Mouse (Mus musculus): ENCODE results near the gene Slc35d3. TPM values are rescaled to one million over a fixed set of nuclear protein-coding genes. Genes with fewer than 3 reads are reported as not detected.

The Slc35d3 gene
- 0.36 to 0.72 TPM (median 0.57 TPM) in 3 of 4 replicates, not detected in the other for total RNA-seq (2023)

DNA sequence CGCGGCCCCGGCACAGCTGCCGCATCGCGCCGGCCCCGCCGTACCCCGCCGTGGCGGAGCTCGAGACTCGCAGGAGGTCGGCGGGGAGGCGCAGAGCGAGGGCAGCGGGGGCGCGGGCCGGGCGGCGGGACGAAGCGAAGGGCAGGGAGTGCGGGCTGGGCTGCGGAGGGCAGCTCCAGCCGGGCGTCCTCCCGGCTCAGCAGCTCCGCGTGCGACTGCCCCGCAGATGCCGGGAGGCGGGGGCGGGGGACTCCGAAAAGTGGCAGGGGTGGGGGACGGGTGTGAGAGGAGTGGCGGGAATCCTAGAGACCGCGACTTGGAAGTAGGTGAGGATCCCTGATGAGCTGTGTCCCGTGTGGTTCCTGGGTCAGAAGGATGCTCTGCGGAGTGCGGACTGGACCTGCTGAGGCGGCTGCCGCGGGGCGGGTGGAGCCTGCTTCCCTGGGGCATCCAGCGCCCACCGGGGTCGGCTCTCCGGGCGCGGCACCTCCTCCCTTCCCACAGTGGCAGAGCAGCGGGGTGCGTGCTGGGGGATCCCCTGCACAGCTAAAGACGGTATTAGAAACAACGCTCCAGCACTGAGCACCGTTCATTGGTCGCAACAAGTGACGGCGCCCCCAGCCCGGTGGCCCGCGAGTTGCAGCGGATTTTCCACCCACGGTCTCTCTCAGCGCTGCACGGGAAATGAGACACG, at the start of gene Slc35d3:
Slc35d3 (minus strand) TSS at position 462 of the 694 bp plus-strand sequence.

Other genes starting within 250 kb of the Slc35d3 start
- 0.23 TPM in 1 of 4 replicates, not detected in the others for gene Il22ra2, start 229.5 kb downstream of the Slc35d3 start, total RNA-seq (2023)
- not detected in 4 replicates for gene Il20ra, start 138.9 kb downstream of the Slc35d3 start, total RNA-seq (2023)
- 17.1 to 18.1 TPM (median 17.6 TPM) in 4 replicates for gene Pex7, start 56.2 kb upstream of the Slc35d3 start, total RNA-seq (2023)
- 73.9 to 120 TPM (median 97.0 TPM) in 4 replicates for gene Map3k5, start 83.0 kb upstream of the Slc35d3 start, total RNA-seq (2023)

Data from B cell, adult 62 days (primary cell).